In genomic region chr1:171251594-171252324, GRCm38 (mm10) we compare ENCODE assay signal across 8 mouse cellular contexts. TPM values are rescaled to one million over a fixed set of nuclear protein-coding genes. Genes with fewer than 3 reads are reported as not detected.
DNase-seq lines count a peak whose midpoint lies in the region; ATAC-seq and TF ChIP-seq lines count a peak whose summit lies in the region.

No protein-coding gene starts in this region.

- TF ChIP-seq CTCF in kidney, adult 2 months (conservative IDR thresholded peaks at IDR 0.05; ENCODE audit: insufficient read depth, insufficient read length, low read depth, low read length), result no peak

- ATAC-seq in liver, embryonic 11.5 days (replicated peaks; ENCODE audit: low FRiP score), result no peak
- peak; percentile 60 for ATAC-seq in stomach, embryonic 16.5 days (ENCODE audit: insufficient read depth, low FRiP score)

- H3K36me3 ChIP-seq in kidney, adult 2 months (ENCODE audit: control insufficient read depth, insufficient read depth, low read length), result no peaks in the 10 kb centered on the region
- H3K36me3 ChIP-seq in liver, embryonic 11.5 days (ENCODE audit: control insufficient read depth, insufficient read depth, low read length), result no peaks in the 10 kb centered on the region
- 0 out of 2 replicates have a peak, but pooled peaks cover 2% of the 10 kb centered on the region for H3K36me3 ChIP-seq in stomach, embryonic 16.5 days (ENCODE audit: control insufficient read depth, insufficient read depth, low read length)

- intact Hi-C loops in heart, postnatal 10 days (cut with DNase I), result no loop called here

- H3K4me1 ChIP-seq in kidney, adult 2 months (ENCODE audit: control insufficient read depth, insufficient read depth, low read length), result no peaks in the 10 kb centered on the region
- H3K4me1 ChIP-seq in brown adipose tissue, adult 24 weeks (ENCODE audit: control insufficient read depth, insufficient read depth, insufficient read length, low read length), result peaks cover 16% of the 10 kb centered on the region
- H3K4me1 ChIP-seq in liver, embryonic 11.5 days (replicated peaks; ENCODE audit: control insufficient read depth, insufficient read depth, low read length), result peaks cover 23% of the 10 kb centered on the region
- peaks cover 36% of the 10 kb centered on the region for H3K4me1 ChIP-seq in stomach, embryonic 16.5 days (ENCODE audit: control insufficient read depth, insufficient read depth, low read length)

- H3K27me3 ChIP-seq in kidney, adult 2 months (replicated peaks; ENCODE audit: control insufficient read depth, insufficient read depth, low read length), result no peaks in the 10 kb centered on the region
- peaks cover 12% of the 10 kb centered on the region for H3K27me3 ChIP-seq in liver, embryonic 11.5 days (replicated peaks; ENCODE audit: control insufficient read depth, insufficient read depth, low read length)
- no peaks in the 10 kb centered on the region for H3K27me3 ChIP-seq in stomach, embryonic 16.5 days (ENCODE audit: control insufficient read depth, insufficient read depth, low read length)

- no peaks in the 10 kb centered on the region for H3K9me3 ChIP-seq in liver, embryonic 11.5 days (ENCODE audit: control insufficient read depth, low read length)
- H3K9me3 ChIP-seq in stomach, embryonic 16.5 days (replicated peaks; ENCODE audit: control insufficient read depth, low read length), result 0 out of 2 replicates have a peak, but pooled peaks cover 2% of the 10 kb centered on the region

- peak overlapping the region; percentile 1; the same call in 1 of the 2 replicates for H3K9ac ChIP-seq in liver, embryonic 11.5 days (ENCODE audit: low read depth, low read length)
- H3K9ac ChIP-seq in stomach, embryonic 16.5 days (ENCODE audit: low read length), result peak overlapping the region; percentile 66

- peak overlapping the region; percentile 24; the same call in 1 of the 2 replicates for H3K4me3 ChIP-seq in kidney, adult 2 months (ENCODE audit: insufficient read depth, low read depth, low read length)
- peak overlapping the region; percentile 60 for H3K4me3 ChIP-seq in brown adipose tissue, adult 24 weeks (ENCODE audit: insufficient read depth, low read depth, low read length)
- peak overlapping the region; percentile 19; the same call in 1 of the 2 replicates for H3K4me3 ChIP-seq in liver, embryonic 11.5 days (ENCODE audit: low read depth, low read length)
- H3K4me3 ChIP-seq in stomach, embryonic 16.5 days (replicated peaks; ENCODE audit: low read length), result peak overlapping the region; percentile 48

- TF ChIP-seq POLR2A in kidney, adult 2 months (IDR thresholded peaks at IDR 0.05; ENCODE audit: low read depth, low read length), result no peak

- no peak overlapping the region for H3K27ac ChIP-seq in kidney, adult 2 months (ENCODE audit: insufficient read depth, low read depth, low read length)
- H3K27ac ChIP-seq in brown adipose tissue, adult 24 weeks (replicated peaks; ENCODE audit: low read depth, low read length), result peak overlapping the region; percentile 45
- no peak overlapping the region; the same call in 1 of the 2 replicates for H3K27ac ChIP-seq in liver, embryonic 11.5 days (ENCODE audit: low read depth, low read length)
- H3K27ac ChIP-seq in stomach, embryonic 16.5 days (ENCODE audit: low read length), result peak overlapping the region; percentile 92

- H3K4me2 ChIP-seq in liver, embryonic 11.5 days, result peak overlapping the region; percentile 49
- H3K4me2 ChIP-seq in stomach, embryonic 16.5 days (ENCODE audit: low read depth, low read length), result peak overlapping the region; percentile 56

- DNase-seq in kidney, adult 2 months, result peak; percentile 67
- DNase-seq in kidney, adult 8-10 months, result no peak
- peak; percentile 68 to 74 for DNase-seq in heart, postnatal 10 days
- no peak for DNase-seq in liver, embryonic 11.5 days (ENCODE audit: low spot score)
- no peak for DNase-seq in layer of hippocampus, postnatal 25 days (ENCODE audit: extremely low spot score in 1 of 2, low spot score in 1 of 2)
- DNase-seq in left cerebral cortex, adult 8-10 months (ENCODE audit: low spot score in 2 of 2), result no peak

- 30% methylated on average over 13 of the region's 13 CpGs for WGBS in kidney, adult 2 months
- 20% methylated on average over 13 of the region's 13 CpGs for WGBS in liver, embryonic 11.5 days
- 10% methylated on average over 13 of the region's 13 CpGs for WGBS in stomach, embryonic 16.5 days

RNA-seq across cellular contexts. Expression of gene Ndufs2, which starts 0.6 kb away (rescaled TPM):
- polyA plus RNA-seq in kidney, adult 2 months (2012; rRNA removed), result 374 and 559 TPM in 2 replicates
- 1,478 and 1,710 TPM in 2 replicates for polyA plus RNA-seq in brown adipose tissue, adult 24 weeks (2012; ENCODE audit: insufficient read depth, insufficient read length, missing spikeins)
- total RNA-seq in heart, postnatal 10 days (2021), result 1,000 to 10,000 TPM; 1,054 to 1,076 TPM
- 256 and 262 TPM in 2 replicates for polyA plus RNA-seq in liver, embryonic 11.5 days (2014; fragmentation: Nextera tagmentation; extraction: Ambion mirVana)
- 259 and 260 TPM in 2 replicates for polyA plus RNA-seq in stomach, embryonic 16.5 days (2015; fragmentation: Nextera tagmentation; extraction: Ambion mirVana)
- total RNA-seq in layer of hippocampus, postnatal 25 days (2021), result 100 to 1,000 TPM; 280 to 296 TPM
- total RNA-seq in left cerebral cortex, adult 8-10 months (2022), result 100 to 1,000 TPM; 285 to 306 (median 298) TPM

RNA-seq across cellular contexts. Expression of gene Adamts4, which starts 1.5 kb away (rescaled TPM):
- 1.2 and 1.5 TPM in 2 replicates for polyA plus RNA-seq in kidney, adult 2 months (2012; rRNA removed)
- 0.50 and 1.2 TPM in 2 replicates for polyA plus RNA-seq in brown adipose tissue, adult 24 weeks (2012; ENCODE audit: insufficient read depth, insufficient read length, missing spikeins)
- 1 to 10 TPM; 5.1 to 7.8 TPM for total RNA-seq in heart, postnatal 10 days (2021)
- polyA plus RNA-seq in liver, embryonic 11.5 days (2014; fragmentation: Nextera tagmentation; extraction: Ambion mirVana), result 1.6 and 2.0 TPM in 2 replicates
- 11.0 and 12.8 TPM in 2 replicates for polyA plus RNA-seq in stomach, embryonic 16.5 days (2015; fragmentation: Nextera tagmentation; extraction: Ambion mirVana)
- total RNA-seq in layer of hippocampus, postnatal 25 days (2021), result 10 to 100 TPM; 23.5 to 26.1 TPM
- 10 to 100 TPM; 13.0 to 14.1 (median 13.3) TPM for total RNA-seq in left cerebral cortex, adult 8-10 months (2022)

RNA-seq across cellular contexts. Expression of gene Fcer1g, which starts 17.6 kb away (rescaled TPM):
- 35.8 and 46.8 TPM in 2 replicates for polyA plus RNA-seq in kidney, adult 2 months (2012; rRNA removed)
- polyA plus RNA-seq in brown adipose tissue, adult 24 weeks (2012; ENCODE audit: insufficient read depth, insufficient read length, missing spikeins), result 29.3 and 35.1 TPM in 2 replicates
- total RNA-seq in heart, postnatal 10 days (2021), result 1 to 10 TPM; 9.0 to 9.6 TPM
- 70.9 and 83.6 TPM in 2 replicates for polyA plus RNA-seq in liver, embryonic 11.5 days (2014; fragmentation: Nextera tagmentation; extraction: Ambion mirVana)
- 68.0 and 77.1 TPM in 2 replicates for polyA plus RNA-seq in stomach, embryonic 16.5 days (2015; fragmentation: Nextera tagmentation; extraction: Ambion mirVana)
- 10 to 100 TPM; 13.1 to 15.8 TPM for total RNA-seq in layer of hippocampus, postnatal 25 days (2021)
- 10 to 100 TPM in 3 of 4 experiments, 1 to 10 TPM in 1; 9.1 to 63.9 (median 28.2) TPM for total RNA-seq in left cerebral cortex, adult 8-10 months (2022)

RNA-seq across cellular contexts. Expression of gene B4galt3, which starts 18.4 kb away (rescaled TPM):
- polyA plus RNA-seq in kidney, adult 2 months (2012; rRNA removed), result 58.9 and 67.7 TPM in 2 replicates
- 11.3 and 12.1 TPM in 2 replicates for polyA plus RNA-seq in brown adipose tissue, adult 24 weeks (2012; ENCODE audit: insufficient read depth, insufficient read length, missing spikeins)
- total RNA-seq in heart, postnatal 10 days (2021), result 10 to 100 TPM; 28.0 to 28.6 TPM
- 49.0 and 50.6 TPM in 2 replicates for polyA plus RNA-seq in liver, embryonic 11.5 days (2014; fragmentation: Nextera tagmentation; extraction: Ambion mirVana)
- 70.6 and 71.5 TPM in 2 replicates for polyA plus RNA-seq in stomach, embryonic 16.5 days (2015; fragmentation: Nextera tagmentation; extraction: Ambion mirVana)
- total RNA-seq in layer of hippocampus, postnatal 25 days (2021), result 10 to 100 TPM; 63.9 to 66.7 TPM
- total RNA-seq in left cerebral cortex, adult 8-10 months (2022), result 10 to 100 TPM; 60.7 to 69.2 (median 63.4) TPM

RNA-seq across cellular contexts. Expression of gene Apoa2, which starts 26.9 kb away (rescaled TPM):
- polyA plus RNA-seq in kidney, adult 2 months (2012; rRNA removed), result 19.8 and 20.8 TPM in 2 replicates
- polyA plus RNA-seq in brown adipose tissue, adult 24 weeks (2012; ENCODE audit: insufficient read depth, insufficient read length, missing spikeins), result 3.5 and 19.0 TPM in 2 replicates
- total RNA-seq in heart, postnatal 10 days (2021), result 1 to 10 TPM; 2.3 to 4.2 TPM
- polyA plus RNA-seq in liver, embryonic 11.5 days (2014; fragmentation: Nextera tagmentation; extraction: Ambion mirVana), result 2,189 and 2,339 TPM in 2 replicates
- polyA plus RNA-seq in stomach, embryonic 16.5 days (2015; fragmentation: Nextera tagmentation; extraction: Ambion mirVana), result 257 and 347 TPM in 2 replicates
- total RNA-seq in layer of hippocampus, postnatal 25 days (2021), result 1 to 10 TPM; 1.9 to 2.3 TPM
- total RNA-seq in left cerebral cortex, adult 8-10 months (2022), result 1 to 10 TPM; 1.7 to 2.8 (median 2.6) TPM

Comparison
In these comparisons a context has a peak if more than half of its experiments do, and no peak if none do; other contexts are left out.
1. DNase-seq: peak in kidney, adult 2 months (single experiment) and heart, postnatal 10 days (2 of 2); none in kidney, adult 8-10 months (0 of 2), liver, embryonic 11.5 days (single experiment), layer of hippocampus, postnatal 25 days (0 of 2) and left cerebral cortex, adult 8-10 months (0 of 2).
2. H3K27ac ChIP-seq: peak in brown adipose tissue, adult 24 weeks (single experiment) and stomach, embryonic 16.5 days (single experiment); none in kidney, adult 2 months (single experiment) and liver, embryonic 11.5 days (single experiment).
3. Peak in every context shown above with its lines, with median percentiles within 50 percentile points of each other: H3K4me3 ChIP-seq.